Mouse (Mus musculus) erythroid progenitor cell, adult 5-6 weeks (primary cell): Measurements from ENCODE around the gene Slc22a6. TPM values are rescaled to one million over a fixed set of nuclear protein-coding genes. Genes with fewer than 3 reads are reported as not detected.

Experiments
- ATAC-seq: replicated peaks from 2 replicates; pipeline ENCODE4 v1.8.0; 2016; ENCODE audit warnings: moderate number of reproducible peaks, mild to moderate bottlenecking, moderate TSS enrichment, inconsistent platforms; ENCODE audit not compliant: poor library complexity, low FRiP score, severe bottlenecking
- total RNA-seq, 2 experiments: library from RNA; stranded (forward) in 1 of 2; stranded (reverse) in 1 of 2; fragments of 150-400 nt in 1 of 2; fragments of 186-747, 209-891 nt in 1 of 2; gene quantifications; 2 replicates each; pipeline versions ENCODE4 v1.2.3 to v1.2.4; 2015 to 2017; ENCODE audit warnings: low replicate concordance in 2 of 2

Gene Slc22a6
- total RNA-seq, 2 experiments from 2014 or later, result not detected

- ATAC-seq, result no peak
Measured at GRCm38 (mm10) chr19:8673336-8674063, 55.7 kb downstream of the Slc22a6 start.

Other genes with a start within 250 kb of the Slc22a6 start
- not detected in 2 replicates for gene Slc22a30, start 212.9 kb upstream of the Slc22a6 start, total RNA-seq (2015; ENCODE audit: low replicate concordance)
- not detected in 2 replicates for gene Slc22a30, start 212.9 kb upstream of the Slc22a6 start, total RNA-seq (2017; ENCODE audit: low replicate concordance)
- 1.1 TPM in 1 of 2 replicates, not detected in the other for gene Slc22a8, start 26.8 kb upstream of the Slc22a6 start, total RNA-seq (2015; ENCODE audit: low replicate concordance)
- gene Slc22a8, start 26.8 kb upstream of the Slc22a6 start, total RNA-seq (2017; ENCODE audit: low replicate concordance), result not detected in 2 replicates
- not detected in 2 replicates for gene Chrm1, start 45.8 kb downstream of the Slc22a6 start, total RNA-seq (2015; ENCODE audit: low replicate concordance)
- gene Chrm1, start 45.8 kb downstream of the Slc22a6 start, total RNA-seq (2017; ENCODE audit: low replicate concordance), result 0.26 TPM in 1 of 2 replicates, not detected in the other
- gene Slc3a2, start 105.3 kb downstream of the Slc22a6 start, total RNA-seq (2015; ENCODE audit: low replicate concordance), result 198 and 206 TPM in 2 replicates
- gene Slc3a2, start 105.3 kb downstream of the Slc22a6 start, total RNA-seq (2017; ENCODE audit: low replicate concordance), result 242 and 266 TPM in 2 replicates
- 22.0 and 28.9 TPM in 2 replicates for gene Wdr74, start 117.8 kb downstream of the Slc22a6 start, total RNA-seq (2015; ENCODE audit: low replicate concordance)
- gene Wdr74, start 117.8 kb downstream of the Slc22a6 start, total RNA-seq (2017; ENCODE audit: low replicate concordance), result 10.7 and 15.0 TPM in 2 replicates
- gene 1700092M07Rik, start 122.7 kb downstream of the Slc22a6 start, total RNA-seq (2015; ENCODE audit: low replicate concordance), result not detected in 2 replicates
- not detected in 2 replicates for gene 1700092M07Rik, start 122.7 kb downstream of the Slc22a6 start, total RNA-seq (2017; ENCODE audit: low replicate concordance)
- gene Stx5a, start 123.4 kb downstream of the Slc22a6 start, total RNA-seq (2015; ENCODE audit: low replicate concordance), result 67.0 and 97.7 TPM in 2 replicates
- gene Stx5a, start 123.4 kb downstream of the Slc22a6 start, total RNA-seq (2017; ENCODE audit: low replicate concordance), result 119 and 128 TPM in 2 replicates
- 462 and 487 TPM in 2 replicates for gene Nxf1, start 139.0 kb downstream of the Slc22a6 start, total RNA-seq (2015; ENCODE audit: low replicate concordance)
- gene Nxf1, start 139.0 kb downstream of the Slc22a6 start, total RNA-seq (2017; ENCODE audit: low replicate concordance), result 79.9 and 80.3 TPM in 2 replicates
- 25.9 and 40.7 TPM in 2 replicates for gene Tmem223, start 153.0 kb downstream of the Slc22a6 start, total RNA-seq (2015; ENCODE audit: low replicate concordance)
- gene Tmem223, start 153.0 kb downstream of the Slc22a6 start, total RNA-seq (2017; ENCODE audit: low replicate concordance), result 11.0 and 21.9 TPM in 2 replicates
- gene Tmem179b, start 156.4 kb downstream of the Slc22a6 start, total RNA-seq (2015; ENCODE audit: low replicate concordance), result 80.7 and 134 TPM in 2 replicates
- 66.6 and 95.1 TPM in 2 replicates for gene Tmem179b, start 156.4 kb downstream of the Slc22a6 start, total RNA-seq (2017; ENCODE audit: low replicate concordance)
- gene Taf6l, start 168.4 kb downstream of the Slc22a6 start, total RNA-seq (2015; ENCODE audit: low replicate concordance), result 6.7 and 24.1 TPM in 2 replicates
- 10.5 and 10.9 TPM in 2 replicates for gene Taf6l, start 168.4 kb downstream of the Slc22a6 start, total RNA-seq (2017; ENCODE audit: low replicate concordance)
- 49.0 and 51.2 TPM in 2 replicates for gene Polr2g, start 180.5 kb downstream of the Slc22a6 start, total RNA-seq (2015; ENCODE audit: low replicate concordance)
- gene Polr2g, start 180.5 kb downstream of the Slc22a6 start, total RNA-seq (2017; ENCODE audit: low replicate concordance), result 16.5 and 25.8 TPM in 2 replicates
- gene Zbtb3, start 184.5 kb downstream of the Slc22a6 start, total RNA-seq (2015; ENCODE audit: low replicate concordance), result not detected in 2 replicates
- 1.3 TPM in 1 of 2 replicates, not detected in the other for gene Zbtb3, start 184.5 kb downstream of the Slc22a6 start, total RNA-seq (2017; ENCODE audit: low replicate concordance)
- 55.8 and 56.6 TPM in 2 replicates for gene Ttc9c, start 201.3 kb downstream of the Slc22a6 start, total RNA-seq (2015; ENCODE audit: low replicate concordance)
- 59.4 and 73.3 TPM in 2 replicates for gene Ttc9c, start 201.3 kb downstream of the Slc22a6 start, total RNA-seq (2017; ENCODE audit: low replicate concordance)
- 54.9 and 64.2 TPM in 2 replicates for gene Hnrnpul2, start 202.0 kb downstream of the Slc22a6 start, total RNA-seq (2015; ENCODE audit: low replicate concordance)
- gene Hnrnpul2, start 202.0 kb downstream of the Slc22a6 start, total RNA-seq (2017; ENCODE audit: low replicate concordance), result 154 and 160 TPM in 2 replicates
- not detected in 2 replicates for gene AC129217.1, start 211.7 kb downstream of the Slc22a6 start, total RNA-seq (2015; ENCODE audit: low replicate concordance)
- 9.5 and 15.5 TPM in 2 replicates for gene AC129217.1, start 211.7 kb downstream of the Slc22a6 start, total RNA-seq (2017; ENCODE audit: low replicate concordance)
- gene Bscl2, start 219.4 kb downstream of the Slc22a6 start, total RNA-seq (2015; ENCODE audit: low replicate concordance), result 33.9 and 36.0 TPM in 2 replicates
- gene Bscl2, start 219.4 kb downstream of the Slc22a6 start, total RNA-seq (2017; ENCODE audit: low replicate concordance), result 20.2 and 27.1 TPM in 2 replicates
- gene Gng3, start 221.2 kb downstream of the Slc22a6 start, total RNA-seq (2015; ENCODE audit: low replicate concordance), result not detected in 2 replicates
- gene Gng3, start 221.2 kb downstream of the Slc22a6 start, total RNA-seq (2017; ENCODE audit: low replicate concordance), result not detected in 2 replicates
- gene Lrrn4cl, start 232.7 kb downstream of the Slc22a6 start, total RNA-seq (2015; ENCODE audit: low replicate concordance), result 1.7 TPM in 1 of 2 replicates, not detected in the other
- gene Lrrn4cl, start 232.7 kb downstream of the Slc22a6 start, total RNA-seq (2017; ENCODE audit: low replicate concordance), result 0.39 TPM in 1 of 2 replicates, not detected in the other